Mouse (Mus musculus) central nervous system, embryonic 14 days (tissue): Measurements from ENCODE around the gene Gm9789. TPM values are rescaled to one million over a fixed set of nuclear protein-coding genes. Genes with fewer than 3 reads are reported as not detected.

Source experiments
- polyA plus RNA-seq: library from polyadenylated mRNA; depleted of rRNA; stranded (reverse); fragments of >200 nt; gene quantifications from 2 replicates; pipeline ENCODE4 v1.2.3, GENCODE M21; 2012; rRNA removed

The Gm9789 gene
- not detected in 2 replicates for polyA plus RNA-seq

DNA sequence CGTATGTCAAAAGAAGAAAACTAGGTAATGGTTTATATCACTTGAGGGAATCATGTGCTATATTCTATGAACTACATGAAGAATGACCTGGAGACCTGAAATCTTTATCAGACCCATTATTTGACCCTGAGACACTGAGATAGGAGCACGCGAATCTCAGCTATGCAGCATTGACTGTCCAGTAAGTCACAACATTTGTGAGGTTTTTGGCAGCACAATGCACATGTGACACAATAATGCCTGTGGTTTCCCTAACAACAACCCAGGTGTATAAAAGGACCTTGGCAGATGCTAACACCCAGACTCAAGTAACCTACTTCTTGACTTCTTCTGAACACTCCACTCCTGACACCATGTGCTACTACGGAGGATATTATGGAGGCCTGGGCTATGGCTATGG is at the start of gene Gm9789:
Gene Gm9789 (plus strand): TSS at position 301 of the 400 bp plus-strand sequence.

GRCm38 (mm10) chr16:89140551-89140950 is 17.2 kb upstream of the Gm9789 start, which contains the start of gene Gm6358:
Gm6358 (plus strand) TSS chr16:89140851.

DNA sequence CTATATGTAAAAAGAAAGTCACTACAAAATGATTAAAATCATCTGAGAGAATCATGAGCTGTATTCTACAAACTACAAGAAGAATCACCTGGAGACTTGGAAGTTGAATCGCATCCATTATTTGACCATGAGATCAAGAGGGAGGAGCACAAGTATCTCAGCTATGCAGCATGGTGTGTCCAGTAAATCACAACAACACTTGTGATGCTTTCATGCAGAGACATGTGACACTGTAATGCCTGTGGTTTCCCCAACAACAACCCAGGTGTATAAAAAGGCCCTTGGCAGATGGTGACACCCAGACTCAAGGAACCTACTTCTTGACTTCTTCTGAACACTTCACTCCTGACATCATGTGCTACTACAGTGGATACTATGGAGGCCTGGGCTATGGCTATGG is 7.0 kb upstream of the Gm9789 start, which contains the start of gene Gm10061:
Gene Gm10061 (plus strand): TSS at position 301 of the 400 bp plus-strand sequence.

DNA sequence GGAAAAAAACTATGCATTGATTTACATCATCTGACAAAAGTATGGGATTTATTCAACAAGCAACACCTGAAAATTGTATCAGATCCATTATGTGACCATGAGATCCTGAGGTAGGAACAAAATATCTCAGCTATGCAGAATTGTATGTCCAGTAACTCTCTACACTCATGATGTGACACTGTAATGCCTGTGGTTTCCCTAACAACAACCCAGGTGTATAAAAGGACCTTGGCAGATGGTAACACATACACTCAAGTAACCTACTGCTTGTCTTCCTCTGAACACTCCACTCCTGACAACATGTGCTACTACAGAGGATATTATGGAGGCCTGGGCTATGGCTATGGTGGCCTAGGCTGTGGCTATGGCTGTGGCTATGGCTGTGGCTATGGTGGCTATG is 11.4 kb downstream of the Gm9789 start, which contains the start of gene Gm7735:
Gene Gm7735 (plus strand): TSS at position 301 of the 400 bp plus-strand sequence.

GRCm38 (mm10) chr16:89174435-89174834 is 16.7 kb downstream of the Gm9789 start, which contains the start of gene 1110057P08Rik:
1110057P08Rik (plus strand) TSS chr16:89174735.

DNA sequence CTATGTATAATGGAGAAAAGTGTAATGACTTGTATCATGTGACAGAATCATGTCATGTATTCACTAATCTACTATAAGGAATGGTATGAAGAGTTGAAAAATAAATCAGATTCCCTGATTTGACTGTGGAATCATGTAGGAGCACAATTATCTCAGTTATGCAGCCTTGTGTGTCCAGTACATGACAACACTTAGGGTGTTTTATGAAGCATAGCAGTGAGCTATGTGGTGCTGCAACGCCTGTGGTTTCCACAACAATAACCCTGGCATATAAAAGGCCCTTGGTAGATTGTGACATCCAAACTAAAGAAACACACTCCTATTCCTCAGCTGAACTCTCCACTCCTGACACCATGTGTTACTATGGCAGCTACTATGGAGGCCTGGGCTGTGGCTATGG is 47.8 kb downstream of the Gm9789 start, which contains the start of gene Krtap20-2:
Gene Krtap20-2 (plus strand): TSS at position 301 of the 400 bp plus-strand sequence.

Other genes with a start within 250 kb of the Gm9789 start
- gene Krtap19-9b, start 225.7 kb upstream of the Gm9789 start, polyA plus RNA-seq = not detected in 2 replicates
- gene Krtap16-3, start 195.1 kb upstream of the Gm9789 start, polyA plus RNA-seq = not detected in 2 replicates
- gene Krtap22-2, start 147.2 kb upstream of the Gm9789 start, polyA plus RNA-seq = not detected in 2 replicates
- not detected in 2 replicates for gene Gm10229, start 142.7 kb upstream of the Gm9789 start, polyA plus RNA-seq
- gene Krtap6-1, start 126.3 kb upstream of the Gm9789 start, polyA plus RNA-seq = not detected in 2 replicates
- not detected in 2 replicates for gene Gm10228, start 116.5 kb upstream of the Gm9789 start, polyA plus RNA-seq
- gene Krtap6-5, start 110.1 kb upstream of the Gm9789 start, polyA plus RNA-seq = not detected in 2 replicates
- not detected in 2 replicates for gene 1110025L11Rik, start 94.0 kb upstream of the Gm9789 start, polyA plus RNA-seq
- not detected in 2 replicates for gene Krtap6-3, start 73.9 kb upstream of the Gm9789 start, polyA plus RNA-seq
- not detected in 2 replicates for gene Gm6358, start 17.1 kb upstream of the Gm9789 start, polyA plus RNA-seq
- gene Gm10061, start 6.9 kb upstream of the Gm9789 start, polyA plus RNA-seq = not detected in 2 replicates
- gene Gm7735, start 11.5 kb downstream of the Gm9789 start, polyA plus RNA-seq = not detected in 2 replicates
- not detected in 2 replicates for gene 1110057P08Rik, start 16.8 kb downstream of the Gm9789 start, polyA plus RNA-seq
- not detected in 2 replicates for gene Krtap20-2, start 47.9 kb downstream of the Gm9789 start, polyA plus RNA-seq
- not detected in 2 replicates for gene Krtap21-1, start 245.9 kb downstream of the Gm9789 start, polyA plus RNA-seq